ENCODE assay signal across 7 mouse cellular contexts in the genomic region with DNA sequence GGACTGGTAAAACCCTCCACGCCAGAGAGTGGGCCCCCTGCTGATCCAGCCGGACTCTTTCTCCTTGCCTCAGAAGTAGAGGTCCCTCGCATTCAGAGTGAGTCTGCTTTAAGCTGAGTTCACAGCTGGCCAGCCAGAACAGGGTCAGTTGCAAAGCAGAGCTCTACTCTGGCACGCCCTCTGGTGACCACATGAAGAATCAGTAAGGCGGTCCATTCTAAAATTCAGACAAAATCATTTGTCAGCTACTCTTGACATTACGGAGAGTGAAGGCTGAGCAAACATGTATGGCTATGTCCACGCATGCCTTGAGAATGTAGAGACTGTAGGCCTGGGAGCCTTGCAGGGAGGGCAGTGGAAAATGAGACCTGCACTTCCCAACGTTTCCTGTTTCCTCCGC. TPM values are rescaled to one million over a fixed set of nuclear protein-coding genes. Genes with fewer than 3 reads are reported as not detected.
DNase-seq lines count a peak whose midpoint lies in the region; ATAC-seq lines count a peak whose summit lies in the region.

No protein-coding gene starts in this region.

- H3K27ac ChIP-seq in hindbrain, embryonic 16.5 days (ENCODE audit: low read depth, low read length): no peak overlapping the region
- 0 out of 2 replicates have a peak overlapping the region, but pooled peaks have one; percentile 14 for H3K27ac ChIP-seq in limb, embryonic 10.5 days
- H3K27ac ChIP-seq in midbrain, embryonic 13.5 days: no peak overlapping the region

- H3K4me1 ChIP-seq in hindbrain, embryonic 16.5 days (ENCODE audit: control insufficient read depth, insufficient read depth, low read depth, low read length): no peaks in the 10 kb centered on the region
- peaks cover 9% of the 10 kb centered on the region for H3K4me1 ChIP-seq in limb, embryonic 10.5 days
- H3K4me1 ChIP-seq in midbrain, embryonic 13.5 days (replicated peaks): 0 out of 2 replicates have a peak, but pooled peaks cover 4% of the 10 kb centered on the region

- H3K36me3 ChIP-seq in hindbrain, embryonic 16.5 days (ENCODE audit: control insufficient read depth, insufficient read depth, low read length): no peaks in the 10 kb centered on the region
- H3K36me3 ChIP-seq in limb, embryonic 10.5 days: no peaks in the 10 kb centered on the region
- no peaks in the 10 kb centered on the region for H3K36me3 ChIP-seq in midbrain, embryonic 13.5 days

- H3K4me2 ChIP-seq in hindbrain, embryonic 16.5 days (ENCODE audit: low read length): no peak overlapping the region
- H3K4me2 ChIP-seq in midbrain, embryonic 13.5 days (replicated peaks): no peak overlapping the region

- WGBS in hindbrain, embryonic 16.5 days: 13% methylated on average over 9 of the region's 9 CpGs
- WGBS in limb, embryonic 10.5 days: 12% methylated on average over 9 of the region's 9 CpGs
- WGBS in midbrain, embryonic 13.5 days: 15% methylated on average over 9 of the region's 9 CpGs

- peak; percentile 64 for ATAC-seq in hindbrain, embryonic 16.5 days
- ATAC-seq in midbrain, embryonic 13.5 days: peak; percentile 69

- peak; percentile 50 for DNase-seq in R1 (ENCODE audit: low read depth, low spot score)
- peak; percentile 60 for DNase-seq in c-Kit-positive CD71-positive TER-119-positive erythroid progenitor cells, embryonic 14.5 days (ENCODE audit: low spot score)
- DNase-seq in frontal cortex, postnatal 14 days (ENCODE audit: low spot score in 2 of 2): peak; percentile 46 to 52
- DNase-seq in limb, embryonic 10.5 days (ENCODE audit: low spot score): peak; percentile 76
- peak; percentile 37 for DNase-seq in spleen, adult 12 weeks (ENCODE audit: low spot score)

- no peaks in the 10 kb centered on the region for H3K27me3 ChIP-seq in hindbrain, embryonic 16.5 days (replicated peaks; ENCODE audit: control insufficient read depth, insufficient read depth, low read length)
- H3K27me3 ChIP-seq in limb, embryonic 10.5 days (ENCODE audit: low read depth, poor library complexity, severe bottlenecking): 0 out of 2 replicates have a peak, but pooled peaks cover 9% of the 10 kb centered on the region
- H3K27me3 ChIP-seq in midbrain, embryonic 13.5 days: no peaks in the 10 kb centered on the region

- no peak overlapping the region for H3K9ac ChIP-seq in hindbrain, embryonic 16.5 days (ENCODE audit: low read depth, low read length)
- no peak overlapping the region for H3K9ac ChIP-seq in midbrain, embryonic 13.5 days (replicated peaks)

- H3K9me3 ChIP-seq in hindbrain, embryonic 16.5 days (ENCODE audit: control insufficient read depth, low read length): no peaks in the 10 kb centered on the region
- H3K9me3 ChIP-seq in limb, embryonic 10.5 days (replicated peaks): no peaks in the 10 kb centered on the region
- H3K9me3 ChIP-seq in midbrain, embryonic 13.5 days: no peaks in the 10 kb centered on the region

- no peak overlapping the region for H3K4me3 ChIP-seq in hindbrain, embryonic 16.5 days (ENCODE audit: low read length)
- no peak overlapping the region for H3K4me3 ChIP-seq in limb, embryonic 10.5 days
- no peak overlapping the region for H3K4me3 ChIP-seq in midbrain, embryonic 13.5 days (replicated peaks)

RNA-seq across cellular contexts. Expression of a gene that starts 6.7 kb away (rescaled TPM):
- 28.8 and 31.8 TPM in 2 replicates for polyA plus RNA-seq in hindbrain, embryonic 16.5 days (2015; fragmentation: Nextera tagmentation; extraction: Ambion mirVana)
- polyA plus RNA-seq in limb, embryonic 10.5 days (2016; fragmentation: Nextera tagmentation; extraction: Ambion mirVana): 84.2 and 86.1 TPM in 2 replicates
- 40.0 and 44.9 TPM in 2 replicates for polyA plus RNA-seq in midbrain, embryonic 13.5 days (2015; fragmentation: Nextera tagmentation; extraction: Ambion mirVana)

RNA-seq across cellular contexts. Expression of a gene that starts 9.1 kb away (rescaled TPM):
- 0.39 and 0.60 TPM in 2 replicates for polyA plus RNA-seq in hindbrain, embryonic 16.5 days (2015; fragmentation: Nextera tagmentation; extraction: Ambion mirVana)
- not detected in 2 replicates for polyA plus RNA-seq in limb, embryonic 10.5 days (2016; fragmentation: Nextera tagmentation; extraction: Ambion mirVana)
- polyA plus RNA-seq in midbrain, embryonic 13.5 days (2015; fragmentation: Nextera tagmentation; extraction: Ambion mirVana): not detected in 2 replicates

RNA-seq across cellular contexts. Expression of a gene that starts 52.2 kb away (rescaled TPM):
- polyA plus RNA-seq in hindbrain, embryonic 16.5 days (2015; fragmentation: Nextera tagmentation; extraction: Ambion mirVana): not detected in 2 replicates
- 0.28 TPM in 1 of 2 replicates, not detected in the other for polyA plus RNA-seq in limb, embryonic 10.5 days (2016; fragmentation: Nextera tagmentation; extraction: Ambion mirVana)
- not detected in 2 replicates for polyA plus RNA-seq in midbrain, embryonic 13.5 days (2015; fragmentation: Nextera tagmentation; extraction: Ambion mirVana)
